Mouse (Mus musculus): ENCODE measurements around the gene Pfkp. TPM values are rescaled to one million over a fixed set of nuclear protein-coding genes. Genes with fewer than 3 reads are reported as not detected.

The Pfkp gene
- polyA plus RNA-seq, 1 experiment: 225 TPM

- H3K4me3 ChIP-seq (ENCODE audit: insufficient read depth, low read length): no peak overlapping the region
These were observed 113.2 kb downstream of the Pfkp start for GRCm38 (mm10) chr13:6535287-6535932.

GRCm38 (mm10) chr13:6532683-6533082, 115.9 kb downstream of the Pfkp start:
- H3K4me3 ChIP-seq (ENCODE audit: insufficient read depth, low read length): no peak overlapping the region
- H3K4me1 ChIP-seq (ENCODE audit: control insufficient read depth, insufficient read depth, low read length): peaks cover 3% of the 10 kb centered on the region; the same call in 1 of the 2 replicates
- no peak overlapping the region for H3K27ac ChIP-seq (ENCODE audit: insufficient read depth, low read length)
- TF ChIP-seq POLR2A (IDR thresholded peaks at IDR 0.05; ENCODE audit: extremely low read depth, insufficient read depth, low read length) (no peak), CTCF (IDR thresholded peaks at IDR 0.05; ENCODE audit: extremely low read depth, insufficient read depth, low read length) (peak; percentile 34; the same call in 1 of the 2 replicates)

More at GRCm38 (mm10) chr13:6535287-6535932, 113.2 kb downstream of the Pfkp start:
- H3K27ac ChIP-seq (ENCODE audit: insufficient read depth, low read length): no peak overlapping the region
- H3K4me1 ChIP-seq (ENCODE audit: control insufficient read depth, insufficient read depth, low read length): peaks cover 3% of the 10 kb centered on the region; the same call in 1 of the 2 replicates
- TF ChIP-seq POLR2A (IDR thresholded peaks at IDR 0.05; ENCODE audit: extremely low read depth, insufficient read depth, low read length): no peak
- no peak for TF ChIP-seq CTCF (IDR thresholded peaks at IDR 0.05; ENCODE audit: extremely low read depth, insufficient read depth, low read length)

Other genes with a start within 250 kb of the Pfkp start
- 48.2 and 55.2 TPM in 2 replicates for gene Pitrm1, start 100.6 kb downstream of the Pfkp start, polyA plus RNA-seq (2012; rRNA removed)